Mouse (Mus musculus) brain, embryonic 14.5 days (tissue): ENCODE measurements around the gene Cldn34c2. TPM values are rescaled to one million over a fixed set of nuclear protein-coding genes. Genes with fewer than 3 reads are reported as not detected.
"Not testable (repeated sequence)": the region's sequence is repeated elsewhere in the genome, so short reads cannot be mapped to it uniquely, and the experiment has no call there.

ENCODE experiments used
- DNase-seq: peaks from one replicate; pipeline ENCODE4 v3.0.0-alpha.2; 2011; ENCODE audit warnings: low read depth
- polyA plus RNA-seq: library from polyadenylated mRNA; depleted of rRNA; stranded (reverse); fragments of >200 nt; gene quantifications from 2 replicates; pipeline ENCODE4 v1.2.3, GENCODE M21; 2012; rRNA removed

The Cldn34c2 gene
- not detected in 2 replicates for polyA plus RNA-seq

- DNase-seq = not testable (repeated sequence)
Measured at GRCm38 (mm10) chrX:123581400-123581799, at the start of gene Cldn34c2. TSS of gene Cldn34c2 (plus strand) at chrX:123581700.

- not testable (repeated sequence) for DNase-seq
Measured at GRCm38 (mm10) chrX:123551378-123551777, 30.1 kb upstream of the Cldn34c2 start.

- not testable (repeated sequence) for DNase-seq
Measured at GRCm38 (mm10) chrX:123612158-123612828, 30.8 kb downstream of the Cldn34c2 start.

Other genes with a start within 250 kb of the Cldn34c2 start
- gene Gm17467, start 123.1 kb downstream of the Cldn34c2 start, polyA plus RNA-seq = not detected in 2 replicates
- gene Cldn34c3, start 212.0 kb downstream of the Cldn34c2 start, polyA plus RNA-seq = not detected in 2 replicates